8 mouse cellular contexts compared by ENCODE assay signal in genomic region chr6:31217060-31217541, GRCm38 (mm10).
DNase-seq lines count a peak whose midpoint lies in the region; ATAC-seq and TF ChIP-seq lines count a peak whose summit lies in the region.

No protein-coding gene starts in this region.

- no peak for TF ChIP-seq CTCF in left cerebral cortex, adult 2 months (IDR thresholded peaks at IDR 0.05)
- TF ChIP-seq CTCF in thymus, adult 2 months (IDR thresholded peaks at IDR 0.05; ENCODE audit: borderline replicate concordance, control insufficient read depth, extremely low read depth, insufficient read depth, low read length, poor library complexity) = no peak

- H3K27ac ChIP-seq in embryonic facial prominence, embryonic 15.5 days (replicated peaks) = no peak overlapping the region
- no peak overlapping the region for H3K27ac ChIP-seq in hindbrain, embryonic 12.5 days
- H3K27ac ChIP-seq in left cerebral cortex, adult 2 months = peak overlapping the region; percentile 100
- H3K27ac ChIP-seq in midbrain, embryonic 12.5 days (replicated peaks) = no peak overlapping the region
- peak overlapping the region; percentile 12; the same call in 1 of the 2 replicates for H3K27ac ChIP-seq in thymus, adult 2 months (ENCODE audit: control insufficient read depth, insufficient read depth, low read length)

- H3K4me3 ChIP-seq in embryonic facial prominence, embryonic 15.5 days (replicated peaks) = peak overlapping the region; percentile 69
- peak overlapping the region; percentile 75 for H3K4me3 ChIP-seq in hindbrain, embryonic 12.5 days
- H3K4me3 ChIP-seq in left cerebral cortex, adult 2 months = peak overlapping the region; percentile 87
- H3K4me3 ChIP-seq in midbrain, embryonic 12.5 days = peak overlapping the region; percentile 76
- H3K4me3 ChIP-seq in thymus, adult 2 months (ENCODE audit: control insufficient read depth, insufficient read depth, low read length) = peak overlapping the region; percentile 53

- DNase-seq in embryo, embryonic 10.5 days (ENCODE audit: low spot score) = peak; percentile 15
- DNase-seq in embryo, embryonic 11 days = no peak
- DNase-seq in Muller cell, postnatal 12 days (ENCODE audit: inconsistent ontology term) = peak; percentile 57
- DNase-seq in left cerebral cortex, adult 2 months (ENCODE audit: extremely low spot score in 1 of 2, low spot score in 2 of 2) = peak; percentile 62 to 67
- DNase-seq in thymus, adult 2 months = peak; percentile 48

- H3K9me3 ChIP-seq in embryonic facial prominence, embryonic 15.5 days (replicated peaks) = no peaks in the 10 kb centered on the region
- H3K9me3 ChIP-seq in hindbrain, embryonic 12.5 days (replicated peaks) = no peaks in the 10 kb centered on the region
- no peaks in the 10 kb centered on the region for H3K9me3 ChIP-seq in midbrain, embryonic 12.5 days

- peak overlapping the region; percentile 100 for H3K4me2 ChIP-seq in embryonic facial prominence, embryonic 15.5 days (replicated peaks)
- peak overlapping the region; percentile 100 for H3K4me2 ChIP-seq in hindbrain, embryonic 12.5 days (replicated peaks)
- peak overlapping the region; percentile 100 for H3K4me2 ChIP-seq in midbrain, embryonic 12.5 days (replicated peaks)

- H3K36me3 ChIP-seq in embryonic facial prominence, embryonic 15.5 days = no peaks in the 10 kb centered on the region
- no peaks in the 10 kb centered on the region for H3K36me3 ChIP-seq in hindbrain, embryonic 12.5 days
- H3K36me3 ChIP-seq in midbrain, embryonic 12.5 days = no peaks in the 10 kb centered on the region
- no peaks in the 10 kb centered on the region for H3K36me3 ChIP-seq in thymus, adult 2 months (ENCODE audit: control insufficient read depth, insufficient read depth, low read length)

- WGBS in embryonic facial prominence, embryonic 15.5 days = under 1% methylated on average over 20 of the region's 20 CpGs
- 2% methylated on average over 20 of the region's 20 CpGs for WGBS in hindbrain, embryonic 12.5 days
- WGBS in midbrain, embryonic 12.5 days = under 1% methylated on average over 20 of the region's 20 CpGs
- under 1% methylated on average over 20 of the region's 20 CpGs for WGBS in thymus, adult 2 months

- intact Hi-C loops in left cerebral cortex, adult 2 months (cut with DNase I) = loop anchor here (5.0 kb wide), 1 partner anchor 235 kb away; no protein-coding TSS in a partner anchor

- H3K4me1 ChIP-seq in embryonic facial prominence, embryonic 15.5 days = peaks cover 36% of the 10 kb centered on the region
- H3K4me1 ChIP-seq in hindbrain, embryonic 12.5 days = peaks cover 46% of the 10 kb centered on the region
- H3K4me1 ChIP-seq in midbrain, embryonic 12.5 days = peaks cover 45% of the 10 kb centered on the region
- peaks cover 21% of the 10 kb centered on the region for H3K4me1 ChIP-seq in thymus, adult 2 months (replicated peaks; ENCODE audit: control insufficient read depth, insufficient read depth, low read length)

- TF ChIP-seq POLR2A in thymus, adult 2 months (IDR thresholded peaks at IDR 0.05; ENCODE audit: control insufficient read depth, extremely low read depth, insufficient read depth, low read length, poor library complexity) = no peak

- H3K9ac ChIP-seq in embryonic facial prominence, embryonic 15.5 days = no peak overlapping the region; the same call in 1 of the 2 replicates
- peak overlapping the region; percentile 71 for H3K9ac ChIP-seq in hindbrain, embryonic 12.5 days
- peak overlapping the region; percentile 61 for H3K9ac ChIP-seq in midbrain, embryonic 12.5 days (replicated peaks)

- ATAC-seq in embryonic facial prominence, embryonic 15.5 days (ENCODE audit: insufficient number of reproducible peaks, low FRiP score, low TSS enrichment, low read depth) = no peak
- no peak for ATAC-seq in hindbrain, embryonic 12.5 days (ENCODE audit: low FRiP score)
- no peak for ATAC-seq in midbrain, embryonic 12.5 days (ENCODE audit: low FRiP score, low read depth)

- H3K27me3 ChIP-seq in embryonic facial prominence, embryonic 15.5 days = peaks cover 66% of the 10 kb centered on the region
- H3K27me3 ChIP-seq in hindbrain, embryonic 12.5 days = peaks cover 65% of the 10 kb centered on the region
- H3K27me3 ChIP-seq in midbrain, embryonic 12.5 days = peaks cover 69% of the 10 kb centered on the region
- H3K27me3 ChIP-seq in thymus, adult 2 months (ENCODE audit: control insufficient read depth, insufficient read depth, low read length) = peaks cover 5% of the 10 kb centered on the region; the same call in 1 of the 2 replicates

Comparison
In these comparisons a context has a peak if more than half of its experiments do, and no peak if none do; other contexts are left out.
1. H3K27ac ChIP-seq: peak in left cerebral cortex, adult 2 months (single experiment) and thymus, adult 2 months (single experiment); none in embryonic facial prominence, embryonic 15.5 days (single experiment), hindbrain, embryonic 12.5 days (single experiment) and midbrain, embryonic 12.5 days (single experiment).
2. Peak in every context shown above with its lines, with median percentiles within 50 percentile points of each other: H3K4me2 ChIP-seq and H3K4me3 ChIP-seq.